Mouse (Mus musculus): ENCODE results near the gene Gm28360.
"Not testable (repeated sequence)": the region's sequence is repeated elsewhere in the genome, so short reads cannot be mapped to it uniquely, and the experiment has no call there.

Gm28360 gene

DNA sequence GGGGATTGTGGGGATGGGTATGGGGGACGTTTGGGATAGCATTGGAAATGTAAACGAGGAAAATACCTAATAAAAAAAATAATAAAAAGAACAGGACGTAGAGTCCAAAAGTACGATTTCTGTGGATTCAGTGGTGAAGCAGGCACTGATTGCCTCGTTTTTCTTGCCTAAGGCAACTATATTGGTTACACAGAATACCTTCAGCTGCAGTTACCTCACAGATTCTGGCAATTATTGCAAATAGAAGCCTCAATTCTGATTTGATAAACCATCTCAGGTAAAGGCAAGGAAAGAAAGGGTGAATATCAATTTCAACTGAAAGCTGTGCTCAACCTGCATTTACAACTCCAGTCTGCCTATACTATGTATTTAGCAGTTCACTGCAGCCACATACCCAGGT, at the start of gene Gm28360:
Gene Gm28360 (plus strand): TSS at position 301 of the 400 bp plus-strand sequence.
- DNase-seq (ENCODE audit: low spot score): not testable (repeated sequence)

DNA sequence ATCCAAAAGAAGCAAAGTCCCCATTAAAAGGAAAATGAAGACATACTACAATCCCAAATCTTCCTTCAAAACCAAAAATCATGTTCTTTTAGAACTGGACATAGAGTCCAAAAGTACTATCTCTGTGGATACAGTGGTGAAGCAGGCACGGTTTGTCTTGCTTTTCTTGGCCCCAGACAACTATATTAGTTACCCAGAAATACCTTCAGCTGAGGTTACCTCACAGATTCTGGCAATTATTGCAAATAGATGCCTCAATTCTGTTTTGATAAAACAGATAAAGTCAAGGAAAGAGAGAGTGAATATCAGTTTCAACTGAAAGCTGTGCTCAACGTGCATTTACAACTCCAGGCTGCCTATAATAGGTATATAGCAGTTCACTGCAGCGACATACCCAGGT, 49.0 kb upstream of the Gm28360 start, which contains the start of gene B020011L13Rik:
Gene B020011L13Rik (plus strand): TSS at position 301 of the 400 bp plus-strand sequence.
- not testable (repeated sequence) for DNase-seq (ENCODE audit: low spot score)

DNA sequence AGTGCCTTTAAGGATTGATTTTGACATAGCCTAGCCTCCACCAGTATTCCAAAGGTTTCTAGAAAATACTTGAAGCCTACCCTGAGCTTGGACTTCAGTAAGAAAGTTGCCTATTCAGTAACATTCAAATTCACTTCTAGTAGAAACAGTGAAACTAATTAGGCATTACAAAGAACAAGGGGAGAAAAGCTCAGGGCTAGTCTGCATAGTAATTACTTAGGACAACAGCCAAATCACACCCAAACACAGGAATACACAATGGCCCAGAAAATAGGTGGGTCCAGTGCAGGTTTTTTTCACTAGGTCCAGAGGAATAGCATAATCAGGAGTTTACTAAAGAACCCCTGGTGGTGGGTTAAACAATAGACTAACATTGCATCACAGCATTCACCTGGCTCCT, 13.6 kb upstream of the Gm28360 start:
- DNase-seq (ENCODE audit: low spot score): not testable (repeated sequence)

DNA sequence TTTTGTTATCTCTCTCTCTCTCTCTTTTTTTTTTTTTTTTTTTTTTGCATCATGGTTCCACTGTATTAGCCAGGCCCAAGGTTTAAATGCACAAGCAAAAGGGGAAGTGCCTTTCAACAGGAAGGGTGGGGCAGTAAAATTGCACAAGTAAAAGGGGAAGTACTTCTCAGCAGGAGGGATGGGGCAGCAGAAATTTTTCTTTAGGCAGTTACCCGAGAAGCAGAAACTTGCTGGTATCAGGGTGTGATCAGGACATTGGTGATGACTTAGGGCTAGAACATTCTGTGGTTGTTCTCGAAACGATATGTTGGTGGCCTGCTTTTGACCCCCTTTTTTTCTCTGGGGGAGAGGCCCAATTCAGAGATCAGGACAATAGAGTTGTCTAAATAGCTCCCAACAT, 21.8 kb downstream of the Gm28360 start:
- not testable (repeated sequence) for DNase-seq (ENCODE audit: low spot score)
